Mouse (Mus musculus): ENCODE results near the gene Actn1. TPM values are rescaled to one million over a fixed set of nuclear protein-coding genes. Genes with fewer than 3 reads are reported as not detected.

Gene Actn1
- polyA plus RNA-seq, 1 experiment from 2014 or later = 34.6 TPM

DNA sequence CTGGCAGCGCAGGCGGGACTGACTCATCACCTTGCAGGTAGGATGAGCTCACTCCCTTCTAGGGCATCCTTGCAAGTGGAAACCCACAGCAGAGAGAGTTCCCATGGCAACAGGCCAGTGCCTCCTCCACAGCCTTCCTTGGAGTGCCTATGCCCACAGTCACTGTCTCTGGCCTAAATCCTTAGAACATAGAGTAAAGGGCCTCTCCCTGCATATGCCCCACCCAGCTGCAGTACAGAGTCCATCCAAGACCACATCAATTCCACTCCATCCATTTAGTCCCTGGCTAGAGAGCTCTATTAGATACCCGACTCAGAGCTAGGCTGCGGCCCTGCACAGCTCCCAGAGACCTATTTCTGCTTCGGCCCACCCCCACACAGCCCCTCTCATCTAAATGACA is 20.7 kb downstream of the Actn1 start:
- ATAC-seq (replicated peaks; ENCODE audit: insufficient number of reproducible peaks, low FRiP score, low TSS enrichment, low read depth) = no peak
- no peaks in the 10 kb centered on the region for H3K4me1 ChIP-seq (ENCODE audit: control insufficient read depth, insufficient read depth, low read length)
- no peak overlapping the region for H3K9ac ChIP-seq (replicated peaks; ENCODE audit: low read length)
- H3K27ac ChIP-seq (replicated peaks; ENCODE audit: low read depth, low read length) = no peak overlapping the region
- H3K36me3 ChIP-seq (replicated peaks; ENCODE audit: control insufficient read depth, insufficient read depth, low read depth, low read length) = no peaks in the 10 kb centered on the region
- no peak overlapping the region for H3K4me3 ChIP-seq (ENCODE audit: low read depth, low read length)
- 89% methylated on average over 5 of the region's 5 CpGs for WGBS
- no peak overlapping the region for H3K4me2 ChIP-seq (ENCODE audit: low read depth, low read length)
- no peaks in the 10 kb centered on the region for H3K27me3 ChIP-seq (ENCODE audit: control insufficient read depth, insufficient read depth, low read length)
- no peak for DNase-seq (ENCODE audit: low spot score)
- H3K9me3 ChIP-seq (replicated peaks; ENCODE audit: control insufficient read depth, low read length) = no peaks in the 10 kb centered on the region

DNA sequence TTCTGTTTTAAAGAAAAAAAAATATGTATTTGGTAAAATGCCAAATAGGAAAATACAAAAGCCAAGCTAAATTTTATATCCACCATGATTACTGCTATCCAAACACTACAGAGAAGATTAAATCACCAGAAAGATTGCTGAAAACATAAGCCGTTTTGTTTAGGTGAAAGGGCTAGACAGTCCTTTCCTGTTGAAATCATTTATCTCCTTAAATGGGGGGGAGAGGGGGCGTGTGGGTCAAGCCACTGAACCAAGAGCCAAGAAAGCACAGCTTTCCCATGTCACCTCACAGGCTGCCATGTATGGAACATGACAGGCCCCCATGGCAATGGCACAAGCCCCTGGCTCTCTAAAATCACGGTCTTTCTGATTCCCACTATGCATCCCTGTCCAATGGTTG is 21.6 kb downstream of the Actn1 start:
- H3K9me3 ChIP-seq (replicated peaks; ENCODE audit: control insufficient read depth, low read length) = no peaks in the 10 kb centered on the region
- H3K27ac ChIP-seq (replicated peaks; ENCODE audit: low read depth, low read length) = no peak overlapping the region
- no peak overlapping the region for H3K9ac ChIP-seq (replicated peaks; ENCODE audit: low read length)
- no peaks in the 10 kb centered on the region for H3K27me3 ChIP-seq (ENCODE audit: control insufficient read depth, insufficient read depth, low read length)
- DNase-seq (ENCODE audit: low spot score) = no peak
- H3K4me1 ChIP-seq (ENCODE audit: control insufficient read depth, insufficient read depth, low read length) = no peaks in the 10 kb centered on the region
- no peak overlapping the region for H3K4me2 ChIP-seq (ENCODE audit: low read depth, low read length)
- no peak for ATAC-seq (replicated peaks; ENCODE audit: insufficient number of reproducible peaks, low FRiP score, low TSS enrichment, low read depth)
- WGBS = 68% methylated on average over 3 of the region's 3 CpGs
- no peaks in the 10 kb centered on the region for H3K36me3 ChIP-seq (replicated peaks; ENCODE audit: control insufficient read depth, insufficient read depth, low read depth, low read length)
- H3K4me3 ChIP-seq (ENCODE audit: low read depth, low read length) = no peak overlapping the region

DNA sequence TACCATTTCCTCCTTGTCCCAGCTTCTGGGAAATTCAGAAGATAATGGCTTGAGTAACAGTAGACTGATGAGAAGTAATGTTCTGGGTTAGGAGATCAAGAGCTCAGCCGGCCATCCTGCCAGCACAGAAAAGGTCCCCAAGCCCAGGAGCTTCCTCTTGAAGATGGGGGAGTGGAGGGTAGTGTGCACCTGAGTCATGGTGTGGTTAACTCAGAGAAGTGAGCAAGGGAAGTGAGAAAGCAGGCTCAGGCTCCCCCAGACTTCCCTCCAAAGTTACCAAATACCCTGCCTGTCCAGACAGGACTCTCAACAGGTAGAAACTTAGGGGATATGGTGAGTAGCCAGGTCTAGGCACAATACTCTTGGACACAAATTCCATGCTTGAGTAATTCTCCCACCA is 24.9 kb downstream of the Actn1 start:
- peaks cover 14% of the 10 kb centered on the region for H3K4me1 ChIP-seq (ENCODE audit: control insufficient read depth, insufficient read depth, low read length)
- H3K9ac ChIP-seq (replicated peaks; ENCODE audit: low read length) = no peak overlapping the region
- DNase-seq (ENCODE audit: low spot score) (no peak), ATAC-seq (replicated peaks; ENCODE audit: insufficient number of reproducible peaks, low FRiP score, low TSS enrichment, low read depth) (no peak)
- H3K27me3 ChIP-seq (ENCODE audit: control insufficient read depth, insufficient read depth, low read length) = no peaks in the 10 kb centered on the region
- no peak overlapping the region for H3K27ac ChIP-seq (replicated peaks; ENCODE audit: low read depth, low read length)
- no peak overlapping the region for H3K4me3 ChIP-seq (ENCODE audit: low read depth, low read length)
- H3K4me2 ChIP-seq (ENCODE audit: low read depth, low read length) = no peak overlapping the region
- no peaks in the 10 kb centered on the region for H3K36me3 ChIP-seq (replicated peaks; ENCODE audit: control insufficient read depth, insufficient read depth, low read depth, low read length)
- no peaks in the 10 kb centered on the region for H3K9me3 ChIP-seq (replicated peaks; ENCODE audit: control insufficient read depth, low read length)
- WGBS = 93% methylated on average over 1 of the region's 1 CpGs

DNA sequence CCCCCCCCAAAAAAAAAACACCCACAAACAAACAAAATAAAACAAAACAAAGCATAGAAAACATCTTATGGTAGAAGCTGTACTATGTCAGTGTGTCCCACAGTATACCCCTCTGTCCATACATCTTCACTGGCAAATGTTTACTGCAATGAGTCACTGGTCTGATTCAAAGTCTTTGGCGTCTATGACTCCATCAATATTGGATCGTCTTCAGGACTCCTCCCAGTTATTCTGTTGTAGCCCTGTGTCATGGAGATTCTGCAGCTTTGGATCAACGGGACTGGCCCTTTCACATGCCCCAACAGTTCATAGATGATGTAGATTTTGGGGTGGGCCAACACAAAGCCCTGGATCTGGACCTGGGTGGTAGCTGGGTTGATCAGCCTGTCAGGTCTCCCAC is 25.9 kb downstream of the Actn1 start:
- no peaks in the 10 kb centered on the region for H3K27me3 ChIP-seq (ENCODE audit: control insufficient read depth, insufficient read depth, low read length)
- peaks cover 22% of the 10 kb centered on the region for H3K4me1 ChIP-seq (ENCODE audit: control insufficient read depth, insufficient read depth, low read length)
- DNase-seq (ENCODE audit: low spot score) (no peak), ATAC-seq (replicated peaks; ENCODE audit: insufficient number of reproducible peaks, low FRiP score, low TSS enrichment, low read depth) (no peak)
- no peaks in the 10 kb centered on the region for H3K9me3 ChIP-seq (replicated peaks; ENCODE audit: control insufficient read depth, low read length)
- H3K27ac ChIP-seq (replicated peaks; ENCODE audit: low read depth, low read length) = no peak overlapping the region
- H3K4me2 ChIP-seq (ENCODE audit: low read depth, low read length) = no peak overlapping the region
- WGBS = 93% methylated on average over 3 of the region's 3 CpGs
- H3K4me3 ChIP-seq (ENCODE audit: low read depth, low read length) = no peak overlapping the region
- H3K36me3 ChIP-seq (replicated peaks; ENCODE audit: control insufficient read depth, insufficient read depth, low read depth, low read length) = no peaks in the 10 kb centered on the region
- H3K9ac ChIP-seq (replicated peaks; ENCODE audit: low read length) = no peak overlapping the region

DNA sequence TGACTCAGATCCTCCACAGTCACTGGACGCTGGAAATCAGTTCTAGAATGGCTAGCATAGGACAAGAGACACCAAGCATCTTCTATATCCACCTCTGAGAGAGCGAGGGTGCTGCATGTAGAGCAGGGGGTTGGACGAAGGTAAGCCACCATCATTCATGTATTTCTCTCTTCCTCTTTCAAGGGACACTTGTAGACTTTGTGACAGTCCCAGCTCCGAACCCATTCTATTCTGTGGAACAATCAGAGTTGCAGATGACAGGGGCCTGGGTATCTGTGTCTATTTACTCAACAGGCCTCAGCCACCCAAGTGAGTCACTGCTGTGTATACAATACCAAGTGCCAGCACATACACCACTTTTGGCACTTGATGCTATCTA is 27.3 kb downstream of the Actn1 start:
- H3K4me1 ChIP-seq (ENCODE audit: control insufficient read depth, insufficient read depth, low read length) = peaks cover 32% of the 10 kb centered on the region

GRCm38 (mm10) chr12:80232076-80232839 is 27.9 kb downstream of the Actn1 start:
- H3K36me3 ChIP-seq (replicated peaks; ENCODE audit: control insufficient read depth, insufficient read depth, low read depth, low read length) = no peaks in the 10 kb centered on the region
- peaks cover 32% of the 10 kb centered on the region for H3K4me1 ChIP-seq (ENCODE audit: control insufficient read depth, insufficient read depth, low read length)
- ATAC-seq (replicated peaks; ENCODE audit: insufficient number of reproducible peaks, low FRiP score, low TSS enrichment, low read depth) = no peak
- H3K27me3 ChIP-seq (ENCODE audit: control insufficient read depth, insufficient read depth, low read length) = no peaks in the 10 kb centered on the region
- H3K9me3 ChIP-seq (replicated peaks; ENCODE audit: control insufficient read depth, low read length) = no peaks in the 10 kb centered on the region
- H3K4me3 ChIP-seq (ENCODE audit: low read depth, low read length) = no peak overlapping the region
- no peak overlapping the region for H3K9ac ChIP-seq (replicated peaks; ENCODE audit: low read length)
- 79% methylated on average over 9 of the region's 9 CpGs for WGBS
- peak overlapping the region; percentile 96; the same call in 1 of the 2 replicates for H3K27ac ChIP-seq (replicated peaks; ENCODE audit: low read depth, low read length)
- no peak for DNase-seq (ENCODE audit: low spot score)
- no peak overlapping the region for H3K4me2 ChIP-seq (ENCODE audit: low read depth, low read length)

More for the DNA sequence above, 27.3 kb downstream of the Actn1 start:
- Histone ChIP-seq H3K4me2 (ENCODE audit: low read depth, low read length) (no peak overlapping the region), H3K27me3 (ENCODE audit: control insufficient read depth, insufficient read depth, low read length) (no peaks in the 10 kb centered on the region), H3K36me3 (replicated peaks; ENCODE audit: control insufficient read depth, insufficient read depth, low read depth, low read length) (no peaks in the 10 kb centered on the region), H3K27ac (replicated peaks; ENCODE audit: low read depth, low read length) (0 out of 2 replicates have a peak overlapping the region, but pooled peaks have one; percentile 96), H3K9ac (replicated peaks; ENCODE audit: low read length) (no peak overlapping the region), H3K4me3 (ENCODE audit: low read depth, low read length) (no peak overlapping the region), H3K9me3 (replicated peaks; ENCODE audit: control insufficient read depth, low read length) (no peaks in the 10 kb centered on the region)
- DNase-seq (ENCODE audit: low spot score) (no peak), ATAC-seq (replicated peaks; ENCODE audit: insufficient number of reproducible peaks, low FRiP score, low TSS enrichment, low read depth) (no peak)
- WGBS = 90% methylated on average over 4 of the region's 4 CpGs

- Histone ChIP-seq H3K4me3 (ENCODE audit: low read depth, low read length) (no peak overlapping the region), H3K4me2 (ENCODE audit: low read depth, low read length) (no peak overlapping the region), H3K4me1 (ENCODE audit: control insufficient read depth, insufficient read depth, low read length) (peaks cover 32% of the 10 kb centered on the region), H3K9ac (replicated peaks; ENCODE audit: low read length) (peak overlapping the region; percentile 30), H3K36me3 (replicated peaks; ENCODE audit: control insufficient read depth, insufficient read depth, low read depth, low read length) (no peaks in the 10 kb centered on the region), H3K27ac (replicated peaks; ENCODE audit: low read depth, low read length) (peak overlapping the region; percentile 96), H3K27me3 (ENCODE audit: control insufficient read depth, insufficient read depth, low read length) (no peaks in the 10 kb centered on the region), H3K9me3 (replicated peaks; ENCODE audit: control insufficient read depth, low read length) (no peaks in the 10 kb centered on the region)
- DNase-seq (ENCODE audit: low spot score) = no peak
- 13% methylated on average over 5 of the region's 5 CpGs for WGBS
- no peak for ATAC-seq (replicated peaks; ENCODE audit: insufficient number of reproducible peaks, low FRiP score, low TSS enrichment, low read depth)
Observed at GRCm38 (mm10) chr12:80231317-80231716, 28.9 kb downstream of the Actn1 start.

GRCm38 (mm10) chr12:80230854-80231253 is 29.3 kb downstream of the Actn1 start:
- DNase-seq (ENCODE audit: low spot score) = no peak
- 35% methylated on average over 5 of the region's 5 CpGs for WGBS
- ATAC-seq (replicated peaks; ENCODE audit: insufficient number of reproducible peaks, low FRiP score, low TSS enrichment, low read depth) = no peak
- H3K4me3 ChIP-seq (ENCODE audit: low read depth, low read length) = no peak overlapping the region
- H3K4me1 ChIP-seq (ENCODE audit: control insufficient read depth, insufficient read depth, low read length) = peaks cover 32% of the 10 kb centered on the region
- H3K36me3 ChIP-seq (replicated peaks; ENCODE audit: control insufficient read depth, insufficient read depth, low read depth, low read length) = no peaks in the 10 kb centered on the region
- peak overlapping the region; percentile 96 for H3K27ac ChIP-seq (replicated peaks; ENCODE audit: low read depth, low read length)
- H3K27me3 ChIP-seq (ENCODE audit: control insufficient read depth, insufficient read depth, low read length) = no peaks in the 10 kb centered on the region
- H3K4me2 ChIP-seq (ENCODE audit: low read depth, low read length) = no peak overlapping the region; the same call in 1 of the 2 replicates
- H3K9ac ChIP-seq (replicated peaks; ENCODE audit: low read length) = peak overlapping the region; percentile 30; the same call in 1 of the 2 replicates
- H3K9me3 ChIP-seq (replicated peaks; ENCODE audit: control insufficient read depth, low read length) = no peaks in the 10 kb centered on the region

All from embryonic facial prominence, embryonic 11.5 days (tissue).